Mouse (Mus musculus): ENCODE results near the gene AI661453.
"Not testable (repeated sequence)": the region's sequence is repeated elsewhere in the genome, so short reads cannot be mapped to it uniquely, and the experiment has no call there.

Gene AI661453

GRCm38 (mm10) chr17:47436156-47436906 lies at the start of gene AI661453:
Gene AI661453 (plus strand): TSS chr17:47436615.
- peak; percentile 90 for DNase-seq (ENCODE audit: low spot score)

- peak; percentile 44 for DNase-seq (ENCODE audit: low spot score)
Measured at GRCm38 (mm10) chr17:47386649-47387048, 49.8 kb upstream of the AI661453 start.

GRCm38 (mm10) chr17:47394223-47394869 lies 42.1 kb upstream of the AI661453 start:
- no peak for DNase-seq (ENCODE audit: low spot score)

GRCm38 (mm10) chr17:47395376-47395913 lies 41.0 kb upstream of the AI661453 start:
- DNase-seq (ENCODE audit: low spot score) = peak; percentile 67

GRCm38 (mm10) chr17:47399091-47399490 lies 37.3 kb upstream of the AI661453 start:
- no peak for DNase-seq (ENCODE audit: low spot score)

- DNase-seq (ENCODE audit: low spot score) = no peak
Measured at GRCm38 (mm10) chr17:47400451-47400850, 36.0 kb upstream of the AI661453 start, which contains the start of gene Guca1a. Gene Guca1a (minus strand): TSS chr17:47400584.

- DNase-seq (ENCODE audit: low spot score) = no peak
Measured at GRCm38 (mm10) chr17:47407717-47408557, 28.5 kb upstream of the AI661453 start.

GRCm38 (mm10) chr17:47408558-47408898 lies 27.9 kb upstream of the AI661453 start:
- peak; percentile 70 for DNase-seq (ENCODE audit: low spot score)

- not testable (repeated sequence) for DNase-seq (ENCODE audit: low spot score)
Measured at GRCm38 (mm10) chr17:47409897-47410861, 26.2 kb upstream of the AI661453 start.

- DNase-seq (ENCODE audit: low spot score) = no peak
Measured at GRCm38 (mm10) chr17:47420195-47420594, 16.2 kb upstream of the AI661453 start.

- no peak for DNase-seq (ENCODE audit: low spot score)
Measured at GRCm38 (mm10) chr17:47421566-47421965, 14.8 kb upstream of the AI661453 start.

GRCm38 (mm10) chr17:47422616-47423015 lies 13.8 kb upstream of the AI661453 start:
- not testable (repeated sequence) for DNase-seq (ENCODE audit: low spot score)

GRCm38 (mm10) chr17:47424186-47424585 lies 12.2 kb upstream of the AI661453 start:
- no peak for DNase-seq (ENCODE audit: low spot score)

- no peak for DNase-seq (ENCODE audit: low spot score)
Measured at GRCm38 (mm10) chr17:47427316-47427715, 9.1 kb upstream of the AI661453 start.

- DNase-seq (ENCODE audit: low spot score) = peak; percentile 64
Measured at GRCm38 (mm10) chr17:47428831-47429304, 7.5 kb upstream of the AI661453 start.

GRCm38 (mm10) chr17:47430815-47431214 lies 5.6 kb upstream of the AI661453 start:
- no peak for DNase-seq (ENCODE audit: low spot score)

- peak; percentile 36 for DNase-seq (ENCODE audit: low spot score)
Measured at GRCm38 (mm10) chr17:47436907-47437547, 612 bp downstream of the AI661453 start, which contains the start of gene 1700001C19Rik. Gene 1700001C19Rik (minus strand): TSS chr17:47437376.

- no peak for DNase-seq (ENCODE audit: low spot score)
Measured at GRCm38 (mm10) chr17:47438611-47439010, 2.2 kb downstream of the AI661453 start.

- DNase-seq (ENCODE audit: low spot score) = peak; percentile 56
Measured at GRCm38 (mm10) chr17:47439396-47440028, 3.1 kb downstream of the AI661453 start.

All from lung, postnatal 25 days (tissue).